Mouse (Mus musculus): ENCODE results near the gene Nop16. TPM values are rescaled to one million over a fixed set of nuclear protein-coding genes. Genes with fewer than 3 reads are reported as not detected.

Gene Nop16
- polyA plus RNA-seq, 1 experiment from 2014 or later = 74.9 TPM

GRCm38 (mm10) chr13:54610613-54610971 is 20.7 kb upstream of the Nop16 start:
- DNase-seq (no peak), ATAC-seq (ENCODE audit: low read depth) (peak; percentile 27; the same call in 1 of the 2 replicates)
- Histone ChIP-seq H3K4me3 (replicated peaks) (peak overlapping the region; percentile 88), H3K4me1 (replicated peaks) (peaks cover 54% of the 10 kb centered on the region), H3K27me3 (no peaks in the 10 kb centered on the region), H3K27ac (peak overlapping the region; percentile 85), H3K4me2 (peak overlapping the region; percentile 96), H3K36me3 (peaks cover 14% of the 10 kb centered on the region; the same call in 1 of the 2 replicates), H3K9ac (peak overlapping the region; percentile 94), H3K9me3 (replicated peaks) (no peaks in the 10 kb centered on the region)
- 16% methylated on average over 13 of the region's 13 CpGs for WGBS (ENCODE audit: insufficient replicate concordance)

- Histone ChIP-seq H3K4me1 (replicated peaks) (peaks cover 54% of the 10 kb centered on the region), H3K36me3 (peaks cover 25% of the 10 kb centered on the region), H3K9ac (peak overlapping the region; percentile 94), H3K27me3 (no peaks in the 10 kb centered on the region), H3K27ac (peak overlapping the region; percentile 81), H3K9me3 (replicated peaks) (no peaks in the 10 kb centered on the region), H3K4me2 (peak overlapping the region; percentile 96), H3K4me3 (replicated peaks) (peak overlapping the region; percentile 88)
- 26% methylated on average over 1 of the region's 1 CpGs for WGBS (ENCODE audit: insufficient replicate concordance)
- ATAC-seq (ENCODE audit: low read depth) = no peak
- no peak for DNase-seq
These were observed 19.4 kb upstream of the Nop16 start for GRCm38 (mm10) chr13:54609301-54609700.

GRCm38 (mm10) chr13:54608666-54609065 is 18.8 kb upstream of the Nop16 start:
- Histone ChIP-seq H3K4me1 (replicated peaks) (peaks cover 54% of the 10 kb centered on the region), H3K9me3 (replicated peaks) (no peaks in the 10 kb centered on the region), H3K4me3 (replicated peaks) (peak overlapping the region; percentile 88), H3K27ac (peak overlapping the region; percentile 81), H3K36me3 (peaks cover 31% of the 10 kb centered on the region), H3K9ac (peak overlapping the region; percentile 94), H3K4me2 (peak overlapping the region; percentile 96), H3K27me3 (no peaks in the 10 kb centered on the region)
- DNase-seq = no peak
- WGBS (ENCODE audit: insufficient replicate concordance) = 57% methylated on average over 8 of the region's 8 CpGs
- no peak for ATAC-seq (ENCODE audit: low read depth)

- Histone ChIP-seq H3K4me1 (replicated peaks) (peaks cover 54% of the 10 kb centered on the region), H3K27me3 (no peaks in the 10 kb centered on the region), H3K4me3 (replicated peaks) (peak overlapping the region; percentile 88; the same call in 1 of the 2 replicates), H3K9me3 (replicated peaks) (no peaks in the 10 kb centered on the region), H3K4me2 (peak overlapping the region; percentile 96), H3K9ac (peak overlapping the region; percentile 22; the same call in 1 of the 2 replicates), H3K36me3 (peaks cover 33% of the 10 kb centered on the region), H3K27ac (peak overlapping the region; percentile 81)
- peak; percentile 81 for ATAC-seq (ENCODE audit: low read depth)
- peak; percentile 53 for DNase-seq
- 40% methylated on average over 3 of the region's 3 CpGs for WGBS (ENCODE audit: insufficient replicate concordance)
These were observed 18.1 kb upstream of the Nop16 start for GRCm38 (mm10) chr13:54608002-54608401.

- H3K9me3 ChIP-seq (replicated peaks) = no peaks in the 10 kb centered on the region
- no peaks in the 10 kb centered on the region for H3K27me3 ChIP-seq
- peak overlapping the region; percentile 81 for H3K27ac ChIP-seq
- H3K36me3 ChIP-seq = peaks cover 36% of the 10 kb centered on the region
- ATAC-seq (ENCODE audit: low read depth) = peak; percentile 46; the same call in 1 of the 2 replicates
- DNase-seq = peak; percentile 29
- WGBS (ENCODE audit: insufficient replicate concordance) = 31% methylated on average over 5 of the region's 5 CpGs
- peak overlapping the region; percentile 96 for H3K4me2 ChIP-seq
- H3K4me1 ChIP-seq (replicated peaks) = peaks cover 54% of the 10 kb centered on the region
- H3K4me3 ChIP-seq (replicated peaks) = peak overlapping the region; percentile 21; the same call in 1 of the 2 replicates
- H3K9ac ChIP-seq = peak overlapping the region; percentile 48; the same call in 1 of the 2 replicates
These were observed 17.3 kb upstream of the Nop16 start for GRCm38 (mm10) chr13:54607204-54607603.

- DNase-seq = no peak
- WGBS (ENCODE audit: insufficient replicate concordance) = 84% methylated on average over 5 of the region's 5 CpGs
These were observed 15.5 kb upstream of the Nop16 start for GRCm38 (mm10) chr13:54605426-54605825.

GRCm38 (mm10) chr13:54604221-54604620 is 14.3 kb upstream of the Nop16 start:
- H3K9ac ChIP-seq = no peak overlapping the region
- no peak overlapping the region for H3K4me2 ChIP-seq
- peaks cover 30% of the 10 kb centered on the region for H3K4me1 ChIP-seq (replicated peaks)
- H3K4me3 ChIP-seq (replicated peaks) = no peak overlapping the region
- H3K27me3 ChIP-seq = no peaks in the 10 kb centered on the region
- peaks cover 49% of the 10 kb centered on the region for H3K36me3 ChIP-seq
- H3K27ac ChIP-seq = no peak overlapping the region
- DNase-seq (no peak), ATAC-seq (ENCODE audit: low read depth) (no peak)
- 82% methylated on average over 4 of the region's 4 CpGs for WGBS (ENCODE audit: insufficient replicate concordance)
- no peaks in the 10 kb centered on the region for H3K9me3 ChIP-seq (replicated peaks)

More at GRCm38 (mm10) chr13:54605426-54605825, 15.5 kb upstream of the Nop16 start:
- H3K4me3 ChIP-seq (replicated peaks) = no peak overlapping the region
- peaks cover 41% of the 10 kb centered on the region for H3K36me3 ChIP-seq
- no peaks in the 10 kb centered on the region for H3K9me3 ChIP-seq (replicated peaks)
- no peak overlapping the region for H3K4me2 ChIP-seq
- H3K27me3 ChIP-seq = no peaks in the 10 kb centered on the region
- no peak overlapping the region for H3K27ac ChIP-seq
- no peak for ATAC-seq (ENCODE audit: low read depth)
- no peak overlapping the region for H3K9ac ChIP-seq
- peaks cover 42% of the 10 kb centered on the region for H3K4me1 ChIP-seq (replicated peaks)

GRCm38 (mm10) chr13:54603501-54603900 is 13.6 kb upstream of the Nop16 start:
- DNase-seq = no peak
- no peak for ATAC-seq (ENCODE audit: low read depth)
- peaks cover 57% of the 10 kb centered on the region for H3K36me3 ChIP-seq
- no peaks in the 10 kb centered on the region for H3K9me3 ChIP-seq (replicated peaks)
- H3K4me2 ChIP-seq = no peak overlapping the region
- no peaks in the 10 kb centered on the region for H3K27me3 ChIP-seq
- peaks cover 23% of the 10 kb centered on the region for H3K4me1 ChIP-seq (replicated peaks)
- no peak overlapping the region for H3K4me3 ChIP-seq (replicated peaks)
- no peak overlapping the region for H3K27ac ChIP-seq
- no peak overlapping the region for H3K9ac ChIP-seq

GRCm38 (mm10) chr13:54602639-54603111 is 12.8 kb upstream of the Nop16 start:
- H3K27ac ChIP-seq = no peak overlapping the region
- H3K4me3 ChIP-seq (replicated peaks) = no peak overlapping the region
- ATAC-seq (ENCODE audit: low read depth) = no peak

GRCm38 (mm10) chr13:54598622-54599143 is 8.8 kb upstream of the Nop16 start:
- 88% methylated on average over 12 of the region's 12 CpGs for WGBS (ENCODE audit: insufficient replicate concordance)
- Histone ChIP-seq H3K4me2 (no peak overlapping the region), H3K4me1 (replicated peaks) (0 out of 2 replicates have a peak, but pooled peaks cover 6% of the 10 kb centered on the region), H3K9me3 (replicated peaks) (no peaks in the 10 kb centered on the region), H3K36me3 (peaks cover 68% of the 10 kb centered on the region), H3K9ac (no peak overlapping the region), H3K4me3 (replicated peaks) (no peak overlapping the region), H3K27ac (no peak overlapping the region), H3K27me3 (no peaks in the 10 kb centered on the region)
- DNase-seq (no peak), ATAC-seq (ENCODE audit: low read depth) (no peak)

More at GRCm38 (mm10) chr13:54602639-54603111, 12.8 kb upstream of the Nop16 start:
- H3K4me1 ChIP-seq (replicated peaks) = peaks cover 16% of the 10 kb centered on the region
- no peaks in the 10 kb centered on the region for H3K27me3 ChIP-seq
- WGBS (ENCODE audit: insufficient replicate concordance) = 67% methylated on average over 3 of the region's 3 CpGs
- H3K36me3 ChIP-seq = peaks cover 64% of the 10 kb centered on the region
- no peaks in the 10 kb centered on the region for H3K9me3 ChIP-seq (replicated peaks)
- H3K9ac ChIP-seq = no peak overlapping the region
- no peak for DNase-seq
- no peak overlapping the region for H3K4me2 ChIP-seq

GRCm38 (mm10) chr13:54596870-54597269 is 7.0 kb upstream of the Nop16 start:
- Histone ChIP-seq H3K27ac (no peak overlapping the region), H3K9me3 (replicated peaks) (no peaks in the 10 kb centered on the region), H3K36me3 (peaks cover 72% of the 10 kb centered on the region), H3K27me3 (no peaks in the 10 kb centered on the region), H3K4me1 (replicated peaks) (peaks cover 15% of the 10 kb centered on the region), H3K4me3 (replicated peaks) (no peak overlapping the region), H3K4me2 (no peak overlapping the region), H3K9ac (no peak overlapping the region)
- ATAC-seq (ENCODE audit: low read depth) (no peak), DNase-seq (no peak)
- WGBS (ENCODE audit: insufficient replicate concordance) = 70% methylated on average over 5 of the region's 5 CpGs

- Histone ChIP-seq H3K36me3 (peaks cover 71% of the 10 kb centered on the region), H3K9ac (no peak overlapping the region), H3K4me1 (replicated peaks) (peaks cover 21% of the 10 kb centered on the region), H3K27me3 (no peaks in the 10 kb centered on the region), H3K27ac (no peak overlapping the region), H3K4me2 (no peak overlapping the region), H3K9me3 (replicated peaks) (no peaks in the 10 kb centered on the region), H3K4me3 (replicated peaks) (no peak overlapping the region)
- DNase-seq (no peak), ATAC-seq (ENCODE audit: low read depth) (no peak)
- WGBS (ENCODE audit: insufficient replicate concordance) = 72% methylated on average over 8 of the region's 8 CpGs
These were observed 6.3 kb upstream of the Nop16 start for GRCm38 (mm10) chr13:54596107-54596690.

Measured in liver, embryonic 13.5 days (tissue).